Mouse (Mus musculus) brain, embryonic 18.5 days (tissue): ENCODE measurements around the gene Ano6.
A peak's percentile ranks its signal among the peaks of the same experiment; 100 is the strongest.

ENCODE experiments used
- DNase-seq: peaks from one replicate; pipeline ENCODE4 v3.0.0-alpha.2; 2012; ENCODE audit warnings: low read depth, low spot score

The Ano6 gene

DNA sequence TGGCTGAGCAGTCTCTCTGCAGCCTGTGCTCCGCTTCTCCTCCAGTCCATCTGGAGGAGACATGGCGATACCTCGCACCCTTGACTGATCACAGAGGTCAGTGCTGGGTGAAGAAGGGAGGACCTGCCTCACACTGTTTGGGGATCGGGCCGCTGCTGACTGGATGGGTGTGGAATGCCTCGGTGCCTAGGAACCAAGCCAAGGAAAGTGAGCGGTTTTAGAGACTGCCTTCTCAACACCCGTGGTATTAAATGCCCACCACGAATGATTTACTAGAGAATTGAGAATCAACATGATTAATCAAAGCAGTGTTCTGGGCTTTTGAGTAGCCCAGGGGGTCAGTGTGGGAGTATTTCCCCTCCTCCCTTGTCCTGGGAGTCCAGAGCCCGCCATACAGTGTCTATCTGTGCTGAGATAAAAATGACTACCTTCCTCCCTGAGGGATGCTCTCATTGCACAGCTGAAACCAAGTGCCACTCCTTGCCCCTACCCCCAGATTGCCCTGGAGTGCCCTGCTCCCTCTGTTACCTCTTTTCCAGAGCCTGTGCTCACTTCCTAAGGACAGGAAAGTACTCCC, 183.5 kb downstream of the Ano6 start:
- no peak for DNase-seq

GRCm38 (mm10) chr15:95976156-95976876, 185.7 kb downstream of the Ano6 start:
- no peak for DNase-seq

DNA sequence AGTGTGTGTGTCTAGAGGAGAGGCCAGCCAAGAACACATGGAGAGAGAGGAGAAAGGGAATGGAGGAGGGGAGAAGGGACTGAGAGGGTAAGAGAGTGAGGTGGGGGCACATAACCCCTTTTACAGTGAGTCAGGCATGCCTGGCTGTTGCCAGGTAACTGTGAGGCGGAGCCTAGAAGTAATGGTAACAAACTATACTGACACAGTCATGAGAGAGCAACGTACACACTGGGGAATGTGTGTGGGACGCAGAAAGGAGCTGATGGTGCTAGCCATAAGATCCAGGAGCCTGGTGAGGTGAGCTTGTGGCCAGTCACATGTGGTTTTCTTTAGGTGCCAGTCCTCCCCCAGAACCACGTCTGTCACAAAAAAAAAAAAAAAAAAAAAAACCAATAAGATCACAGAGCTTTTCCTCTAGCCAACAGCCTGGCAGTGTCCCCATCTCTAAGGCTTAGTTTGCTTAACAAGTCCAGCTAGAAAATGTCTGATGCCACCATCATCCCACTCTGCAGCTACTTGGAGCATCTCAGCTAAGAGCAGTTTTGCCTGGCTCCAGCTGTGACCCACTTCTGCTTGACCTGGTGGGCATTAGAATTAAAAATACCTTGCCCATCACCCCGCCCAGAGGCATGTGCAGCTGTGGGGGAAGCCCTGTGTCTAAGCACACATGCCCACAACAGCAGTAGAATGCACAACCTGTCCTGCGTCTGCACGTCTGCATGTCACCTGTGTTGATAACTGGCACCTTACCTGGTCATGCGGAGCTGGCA, 186.7 kb downstream of the Ano6 start:
- no peak for DNase-seq

GRCm38 (mm10) chr15:95977939-95978252, 187.3 kb downstream of the Ano6 start:
- DNase-seq = no peak

- DNase-seq = no peak
Observed at GRCm38 (mm10) chr15:95980641-95981040, 190.0 kb downstream of the Ano6 start.

DNA sequence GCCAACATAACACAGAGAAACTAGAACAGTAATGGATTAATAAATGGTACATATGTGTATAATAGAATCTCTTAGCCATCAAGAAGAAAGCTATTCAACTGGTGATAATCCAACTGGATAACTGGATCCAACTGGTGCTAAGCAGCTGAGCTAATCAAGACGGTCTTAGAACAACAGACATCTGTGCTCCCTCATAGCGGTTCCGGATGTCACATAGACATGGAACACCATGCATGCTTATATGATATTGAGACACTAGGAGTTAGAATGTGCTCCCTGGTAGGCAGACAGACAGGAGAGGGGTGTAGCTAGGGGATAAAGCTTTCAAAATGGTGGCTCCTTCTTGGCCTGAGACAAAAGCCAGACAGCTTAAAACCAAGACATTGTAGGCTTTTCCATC, 197.3 kb downstream of the Ano6 start:
- no peak for DNase-seq

DNA sequence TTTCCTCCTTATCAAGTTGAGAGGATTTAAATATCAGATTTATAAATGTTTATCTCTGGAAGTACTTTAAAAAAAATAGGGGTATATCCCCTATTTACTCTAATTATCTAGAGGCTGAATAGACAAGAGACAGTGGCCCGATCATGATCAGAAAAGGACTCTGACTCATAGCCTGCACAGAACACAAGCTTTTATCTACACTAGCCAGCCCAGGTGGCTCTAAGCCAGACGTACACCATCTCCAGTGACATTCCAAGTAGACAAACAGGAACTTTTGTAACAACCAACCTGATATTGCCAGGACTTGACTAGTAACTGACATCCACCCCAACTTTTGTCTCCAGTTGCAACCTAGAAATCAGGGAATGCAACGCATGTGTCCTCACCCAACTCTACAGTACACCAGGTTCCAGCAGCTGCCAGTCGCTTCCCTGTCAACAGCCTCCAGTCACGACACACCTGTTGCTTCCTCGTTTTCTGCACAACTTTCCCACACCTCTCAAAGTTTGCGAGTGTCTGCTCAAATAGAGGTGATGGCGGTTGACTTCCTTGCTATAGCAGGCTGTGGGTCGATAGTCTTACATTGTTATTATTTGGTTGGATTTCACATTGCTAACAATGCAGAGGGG, 199.0 kb downstream of the Ano6 start:
- no peak for DNase-seq

DNA sequence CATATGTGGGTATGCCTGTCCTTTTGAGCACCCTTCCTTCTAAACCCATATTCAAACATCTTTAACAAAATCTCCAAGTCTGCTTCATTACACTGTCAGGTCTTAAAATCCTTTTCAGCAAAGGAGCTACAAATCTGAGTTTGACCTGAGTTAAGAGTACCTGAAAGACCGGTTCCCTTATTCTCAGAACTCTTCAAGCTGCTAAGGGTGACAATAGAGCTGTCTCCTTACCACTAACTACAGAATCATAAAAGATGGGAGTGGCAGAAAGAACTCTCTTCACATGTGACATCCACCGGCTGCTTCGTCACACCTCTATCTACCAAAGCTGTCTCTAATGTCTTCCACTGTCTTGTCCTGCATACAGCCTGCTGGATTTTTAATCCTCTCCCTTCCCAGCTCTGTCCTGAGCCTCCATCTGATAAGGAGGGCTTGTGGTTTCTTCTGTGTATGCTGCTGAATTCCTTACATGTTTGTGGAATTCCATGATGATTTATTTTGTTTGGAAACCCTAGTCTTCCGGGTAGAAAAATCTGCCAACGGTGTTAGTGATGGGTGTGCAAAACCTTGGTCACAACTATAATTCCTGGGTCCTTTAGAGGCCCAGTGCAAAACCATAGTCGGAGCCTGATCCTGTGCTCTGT, 212.4 kb downstream of the Ano6 start:
- no peak for DNase-seq

DNA sequence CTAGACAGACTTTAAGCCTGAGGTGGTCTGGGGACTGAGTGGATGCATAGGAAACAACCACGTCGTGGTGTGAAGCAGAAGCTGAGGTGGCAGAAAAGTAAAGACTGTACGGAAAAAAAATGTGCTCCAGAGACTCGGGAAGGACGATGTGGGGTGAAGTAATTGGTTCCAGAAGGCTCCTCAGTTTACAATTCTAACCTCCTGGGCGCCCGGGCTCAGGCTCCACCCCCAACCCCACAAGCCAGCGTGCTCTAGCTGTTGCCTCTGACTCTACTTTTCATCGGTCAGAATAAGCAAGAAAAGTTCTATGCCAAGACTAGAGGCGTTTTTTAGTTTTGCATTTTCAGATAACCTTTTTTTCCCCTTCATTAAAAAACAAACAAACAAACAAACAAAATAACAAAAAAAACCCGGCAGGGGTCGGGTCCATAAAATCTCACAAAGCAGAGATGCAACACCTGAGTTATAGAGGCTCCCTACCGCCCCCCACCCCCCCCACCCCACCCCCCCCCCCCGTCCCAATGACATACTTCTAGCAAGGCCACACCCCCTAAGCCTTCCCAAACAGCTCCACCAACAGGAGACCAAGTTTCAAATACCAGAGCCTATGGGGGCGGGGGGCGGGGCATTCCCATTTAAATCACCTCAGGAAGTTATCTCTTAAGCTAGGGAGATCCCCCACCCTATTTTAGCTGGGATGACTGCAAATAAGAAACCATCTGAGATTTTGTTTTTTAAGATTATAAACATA, 221.2 kb downstream of the Ano6 start:
- DNase-seq = no peak

- peak; percentile 32 for DNase-seq
Observed at GRCm38 (mm10) chr15:96012391-96012775, 221.7 kb downstream of the Ano6 start.

GRCm38 (mm10) chr15:96014501-96014900, 223.9 kb downstream of the Ano6 start:
- no peak for DNase-seq

DNA sequence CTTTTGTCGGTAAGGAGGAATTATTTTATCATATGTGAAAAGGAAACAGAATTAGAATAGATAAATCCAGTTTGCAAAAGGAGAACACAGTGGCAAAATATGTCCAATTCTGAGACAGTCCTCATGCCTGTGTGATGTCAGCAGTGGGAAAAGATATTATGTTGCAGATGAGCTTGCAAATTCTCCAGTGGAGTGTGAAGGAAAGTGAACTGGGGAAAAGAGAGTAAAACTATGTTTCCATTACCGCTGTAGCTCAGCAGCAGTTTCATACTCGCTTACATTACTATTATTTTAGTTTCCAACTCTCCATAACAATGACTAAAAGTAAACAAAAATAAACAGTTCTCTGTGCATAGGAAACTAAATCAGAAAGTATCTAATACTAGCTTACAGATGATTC, 229.8 kb downstream of the Ano6 start:
- DNase-seq = no peak

DNA sequence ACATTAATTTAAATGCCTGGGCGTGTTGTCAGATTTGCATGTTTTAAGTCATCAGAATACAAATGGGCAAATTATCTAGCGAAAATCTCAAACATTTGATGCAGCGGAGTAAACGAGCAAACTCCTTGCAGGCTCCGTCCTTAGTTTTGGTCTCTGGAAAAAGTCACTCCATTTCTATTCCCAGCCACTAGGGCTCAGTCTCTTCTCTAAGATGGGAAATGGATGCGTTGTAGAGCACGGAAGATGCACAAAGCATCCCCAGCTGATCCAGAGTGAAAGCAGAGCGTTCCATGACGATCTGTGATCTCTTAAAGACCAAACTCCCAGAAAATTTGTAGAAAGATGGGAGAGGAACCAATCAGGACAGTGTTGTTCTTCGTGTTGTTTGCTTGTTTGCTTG, 230.9 kb downstream of the Ano6 start:
- DNase-seq = peak; percentile 26
